Mouse (Mus musculus) bone marrow macrophage, adult 2 months (primary cell): ENCODE measurements around the gene Memo1. TPM values are rescaled to one million over a fixed set of nuclear protein-coding genes. Genes with fewer than 3 reads are reported as not detected.
A peak's percentile ranks its signal among the peaks of the same experiment; 100 is the strongest.
"Not testable (repeated sequence)": the region's sequence is repeated elsewhere in the genome, so short reads cannot be mapped to it uniquely, and the experiment has no call there.

Experiments used
- H3K27ac ChIP-seq: 2 replicates; pipeline ENCODE4 v1.5.1; 2012; ENCODE audit warnings: low read depth, low read length; ENCODE audit not compliant: insufficient read depth
- H3K4me1 ChIP-seq: 2 replicates; pipeline ENCODE4 v1.6.1; 2012; ENCODE audit warnings: low read length; ENCODE audit not compliant: control insufficient read depth, insufficient read depth
- H3K4me3 ChIP-seq: 2 replicates; pipeline ENCODE4 v1.5.1; 2012; ENCODE audit warnings: mild to moderate bottlenecking, low read length, moderate library complexity; ENCODE audit not compliant: insufficient read depth
- CTCF ChIP-seq: IDR thresholded peaks from 2 replicates; pipeline ENCODE4 v1.5.1; 2012; ENCODE audit warnings: low read depth, mild to moderate bottlenecking, low read length, moderate library complexity
- POLR2A ChIP-seq: IDR thresholded peaks from 2 replicates; pipeline ENCODE4 v1.6.1; 2012; ENCODE audit warnings: mild to moderate bottlenecking, low read depth, low read length, borderline replicate concordance
- polyA plus RNA-seq: library from polyadenylated mRNA; stranded (reverse); fragments of >200 nt; gene quantifications from 2 replicates; pipeline ENCODE4 v1.2.4, GENCODE M21; 2012; ENCODE audit not compliant: missing spikeins, insufficient read depth, insufficient read length

Memo1 gene
- 36.6 and 38.4 TPM in 2 replicates for polyA plus RNA-seq

DNA sequence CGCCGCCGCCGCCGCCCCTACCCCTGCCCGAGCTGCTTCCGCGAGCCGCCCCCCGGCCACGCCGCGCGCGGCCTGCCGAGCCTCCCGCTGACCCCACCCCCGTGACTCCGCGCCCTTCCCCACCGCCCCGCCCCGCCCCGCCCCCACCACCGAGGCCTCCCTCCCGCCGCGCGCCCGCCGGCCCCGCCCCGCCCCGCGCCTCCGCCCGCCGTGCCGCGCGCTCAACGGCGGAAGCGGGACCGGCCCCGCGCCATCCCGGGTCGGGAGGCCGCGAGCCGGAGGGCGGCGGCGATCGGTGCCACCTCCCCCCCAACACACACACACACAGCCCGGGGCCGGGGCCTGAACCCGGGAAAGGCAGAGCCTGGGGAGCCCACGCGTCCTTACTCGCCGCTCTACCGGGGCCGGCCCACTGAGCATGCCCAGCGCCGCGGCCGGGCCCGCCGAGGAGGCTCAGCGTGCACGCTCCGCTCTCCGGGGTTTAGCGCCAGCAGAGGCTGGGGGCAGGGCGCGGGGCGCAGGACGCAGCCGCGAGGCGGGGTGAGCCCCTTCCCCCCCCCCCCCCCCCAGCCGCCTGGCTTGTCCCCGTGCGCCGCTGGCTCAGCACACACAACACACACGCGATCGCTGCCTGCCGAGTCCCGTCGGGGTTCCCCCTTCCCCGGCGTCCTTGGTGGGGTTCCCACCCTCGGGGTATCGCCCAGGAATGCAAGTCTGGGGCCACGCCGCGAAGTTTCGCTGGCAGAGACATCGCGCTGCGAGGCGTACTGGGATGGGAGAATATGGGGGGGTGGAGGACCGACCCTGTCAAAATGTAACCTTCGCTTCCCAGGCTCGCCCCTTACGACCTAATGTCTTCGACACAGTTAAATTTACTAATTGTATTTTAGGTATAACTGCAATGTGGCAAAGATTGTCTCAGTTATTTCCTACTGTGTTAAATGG lies at the start of gene Memo1:
TSS of gene Memo1 (minus strand) at position 496 of the 945 bp plus-strand sequence.
- TF ChIP-seq POLR2A (no peak), CTCF (no peak)
- peaks cover 18% of the 10 kb centered on the region for H3K4me1 ChIP-seq

GRCm38 (mm10) chr17:74341151-74341550 lies 45.8 kb upstream of the Memo1 start:
- TF ChIP-seq CTCF: no peak
- TF ChIP-seq POLR2A: no peak
- Histone ChIP-seq H3K27ac (peak overlapping the region; percentile 42), H3K4me3 (peak overlapping the region; percentile 39; the same call in 1 of the 2 replicates), H3K4me1 (peaks cover 22% of the 10 kb centered on the region)

More for the DNA sequence above, at the start of gene Memo1:
- H3K27ac ChIP-seq: peak within 1 kb of the TSS; percentile 94
- H3K4me3 ChIP-seq: peak within 1 kb of the TSS; percentile 97

GRCm38 (mm10) chr17:74338937-74339804 lies 43.9 kb upstream of the Memo1 start, which contains the start of gene Spast:
Gene Spast (plus strand): TSS chr17:74338987.
- H3K4me1 ChIP-seq: peaks cover 22% of the 10 kb centered on the region
- H3K27ac ChIP-seq: peak within 1 kb of the TSS; percentile 81
- H3K4me3 ChIP-seq: peak within 1 kb of the TSS; percentile 100
- TF ChIP-seq CTCF (no peak), POLR2A (0 out of 2 replicates have a peak, but pooled peaks have one; percentile 41)

DNA sequence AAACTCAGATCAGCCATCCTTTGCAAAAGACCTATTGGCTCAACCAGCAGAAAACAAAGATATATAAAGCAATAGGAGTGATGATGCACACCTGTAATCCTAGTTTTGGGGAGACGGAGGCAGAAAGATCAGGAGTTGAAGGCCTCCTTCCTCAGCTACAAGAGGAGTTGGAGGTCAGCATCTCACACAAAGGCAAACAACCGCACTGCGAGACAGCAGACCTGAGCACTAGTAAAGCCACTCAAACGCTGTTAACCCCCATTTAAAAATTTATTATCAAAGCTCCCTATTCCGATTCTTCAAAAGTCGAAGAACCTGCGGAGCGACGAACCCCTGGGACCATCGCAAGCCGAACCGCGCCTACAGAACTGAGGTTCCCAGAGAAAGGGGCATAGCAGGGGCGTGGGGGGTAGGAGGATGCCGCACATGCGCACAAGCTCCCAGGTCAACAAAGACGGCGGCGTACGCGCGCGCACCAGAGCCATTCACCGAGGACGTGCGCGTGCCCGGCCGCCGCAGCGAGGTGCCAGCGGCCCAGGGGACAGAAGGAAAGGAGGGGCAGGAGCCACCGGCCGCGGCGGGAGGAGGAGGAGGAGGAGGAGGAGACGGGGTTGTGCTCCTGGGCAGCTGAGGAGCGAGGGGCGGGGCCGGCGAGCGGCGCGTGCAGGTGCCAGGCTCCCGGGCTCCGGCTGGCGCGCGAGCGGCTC lies 43.1 kb upstream of the Memo1 start:
- TF ChIP-seq CTCF: no peak
- no peak for TF ChIP-seq POLR2A
- Histone ChIP-seq H3K27ac (peak overlapping the region; percentile 57), H3K4me3 (peak overlapping the region; percentile 100), H3K4me1 (peaks cover 22% of the 10 kb centered on the region)

GRCm38 (mm10) chr17:74331049-74331676 lies 35.8 kb upstream of the Memo1 start:
- Histone ChIP-seq H3K4me3 (no peak overlapping the region), H3K27ac (no peak overlapping the region), H3K4me1 (no peaks in the 10 kb centered on the region)
- TF ChIP-seq POLR2A (no peak), CTCF (no peak)

DNA sequence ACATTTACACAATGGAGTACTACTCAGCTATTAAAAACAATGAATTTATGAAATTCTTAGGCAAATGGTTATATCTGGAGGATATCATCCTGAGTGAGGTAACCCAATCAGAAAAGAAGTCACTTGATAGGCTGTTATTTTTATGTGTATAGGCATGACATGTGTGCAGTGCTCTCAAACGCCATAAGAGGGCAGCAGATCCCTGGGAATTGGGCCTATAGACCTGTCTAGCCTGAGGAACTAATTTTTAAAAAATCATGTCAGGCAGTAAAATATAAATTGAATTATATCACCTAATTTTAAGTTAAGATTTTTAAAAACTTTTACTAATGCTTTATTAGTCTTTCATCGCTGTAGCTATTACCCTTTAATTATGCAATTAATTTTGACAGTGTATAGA lies 32.8 kb upstream of the Memo1 start:
- not testable (repeated sequence) for H3K27ac ChIP-seq, H3K4me1 ChIP-seq, H3K4me3 ChIP-seq

DNA sequence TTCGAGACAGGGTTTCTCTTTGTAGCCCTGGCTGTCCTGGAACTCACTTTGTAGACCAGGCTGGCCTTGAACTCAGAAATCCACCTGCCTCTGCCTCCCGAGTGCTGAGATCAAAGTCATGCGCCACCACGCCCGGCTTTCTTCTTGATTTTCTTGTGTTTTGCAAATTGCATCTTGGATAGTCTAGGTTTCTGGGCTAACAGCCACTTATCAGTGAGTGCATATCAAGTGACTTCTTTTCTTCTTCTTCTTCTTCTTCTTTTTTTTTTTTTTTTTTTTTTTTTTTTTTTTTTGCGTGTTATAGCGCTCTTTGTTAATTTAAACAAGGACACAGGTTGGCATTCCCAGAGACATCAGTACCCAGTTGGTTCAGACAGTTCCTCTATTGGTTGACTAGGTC lies 31.9 kb upstream of the Memo1 start:
- H3K4me1 ChIP-seq, H3K4me3 ChIP-seq, H3K27ac ChIP-seq: not testable (repeated sequence)

- H3K4me3 ChIP-seq: no peak within 1 kb of the TSS
- H3K27ac ChIP-seq: no peak within 1 kb of the TSS
- H3K4me1 ChIP-seq: no peaks in the 10 kb centered on the region
- TF ChIP-seq CTCF (no peak), POLR2A (no peak)
These were observed 28.5 kb upstream of the Memo1 start, which contains the start of gene Dpy30 for GRCm38 (mm10) chr17:74323844-74324243. Gene Dpy30 (minus strand): TSS chr17:74323944.
